Mouse (Mus musculus): ENCODE data around the gene B230217C12Rik.

GRCm38 (mm10) chr11:97808621-97809234 lies 31.9 kb upstream of the B230217C12Rik start:
- TF ChIP-seq CTCF (IDR thresholded peaks at IDR 0.05; ENCODE audit: low read depth) (no peak), EP300 (IDR thresholded peaks at IDR 0.05; ENCODE audit: low read depth) (no peak)

Measured in liver, postnatal 0 days (tissue).